Mouse (Mus musculus) urinary bladder, adult 2 months (tissue): ENCODE results near the gene Gfra4. TPM values are rescaled to one million over a fixed set of nuclear protein-coding genes. Genes with fewer than 3 reads are reported as not detected.
"Not testable (repeated sequence)": the region's sequence is repeated elsewhere in the genome, so short reads cannot be mapped to it uniquely, and the experiment has no call there.

Experiments used
- DNase-seq: peaks from one replicate; pipeline ENCODE4 v3.0.0; 2022; ENCODE audit warnings: low spot score
- polyA plus RNA-seq: library from polyadenylated mRNA; depleted of rRNA; stranded (reverse); fragments of >200 nt; gene quantifications from 2 replicates; pipeline ENCODE4 v1.2.3, GENCODE M21; 2012

Gfra4 gene
- polyA plus RNA-seq, 1 experiment = 138 TPM

DNA sequence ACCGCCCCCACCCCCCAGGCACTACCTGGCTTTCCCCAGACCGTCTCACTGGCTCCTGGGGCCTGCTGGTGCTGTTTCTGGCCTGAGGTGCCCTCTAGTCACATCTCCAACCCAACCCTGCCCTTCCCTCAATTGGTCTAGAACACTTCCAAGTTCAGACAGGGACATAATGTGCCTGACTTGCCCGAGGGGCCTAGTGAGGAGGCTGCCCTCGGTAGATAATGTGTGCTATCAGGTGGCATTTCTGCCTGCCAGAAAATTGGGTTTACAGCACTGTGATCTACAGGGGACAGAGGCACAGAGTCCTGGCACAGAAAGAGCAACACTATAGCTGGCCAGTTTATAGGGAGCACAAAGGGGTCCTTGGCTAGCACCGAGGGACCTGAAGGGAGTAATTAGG lies 9.2 kb upstream of the Gfra4 start:
- DNase-seq = no peak

DNA sequence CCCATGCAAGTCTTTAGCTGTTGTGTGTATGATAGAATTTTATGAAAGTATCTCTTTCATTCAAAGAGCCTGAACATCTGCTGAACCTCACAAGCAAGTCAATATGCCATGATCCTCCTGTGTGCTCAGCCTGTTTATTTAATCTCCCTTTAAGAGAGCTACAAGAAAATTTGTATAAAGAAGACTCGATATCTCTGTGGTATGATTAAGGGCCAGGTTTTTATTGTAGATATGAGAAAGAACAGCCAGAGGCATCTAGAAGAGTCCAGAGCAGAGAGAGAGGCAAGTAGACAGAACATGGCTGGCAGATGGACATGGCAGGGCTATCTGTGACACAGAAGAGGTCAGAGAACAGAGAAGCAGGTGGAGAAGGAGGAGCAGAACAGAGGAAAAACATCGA lies 3.1 kb upstream of the Gfra4 start:
- DNase-seq = no peak

DNA sequence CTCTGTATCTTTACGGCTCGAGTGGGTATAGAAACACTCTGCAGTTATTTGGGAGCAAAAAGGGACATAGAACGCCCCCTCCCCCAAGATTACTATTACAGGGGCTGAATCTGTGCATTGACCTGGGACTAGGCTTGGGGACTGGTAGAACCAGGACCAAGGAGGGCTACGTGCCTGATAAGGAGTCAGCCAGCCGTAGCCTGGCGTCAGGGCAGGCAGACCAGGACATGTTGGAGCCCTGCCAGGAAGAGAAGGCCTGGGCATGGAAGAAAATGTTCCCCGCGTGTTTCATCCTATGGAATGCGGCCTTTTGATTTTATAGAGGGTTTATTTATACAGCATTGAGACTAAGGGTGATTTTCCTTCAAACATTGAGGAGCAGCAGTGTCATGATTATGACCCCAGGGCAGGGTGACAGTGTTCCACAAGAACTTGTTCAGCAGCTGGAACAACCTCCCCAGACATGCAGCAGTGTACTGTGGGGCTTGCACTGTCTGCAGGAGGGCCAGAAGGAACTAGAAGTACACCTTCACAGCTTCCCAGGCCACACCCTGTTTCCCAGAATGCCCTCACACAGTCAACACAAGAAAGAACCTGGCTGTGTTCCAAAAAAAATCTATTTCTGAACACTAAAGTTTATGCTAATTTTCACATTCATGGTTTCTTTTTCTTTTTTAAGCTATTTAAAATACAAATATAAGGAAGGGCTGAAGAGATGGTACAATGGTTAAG lies 2.3 kb upstream of the Gfra4 start:
- no peak for DNase-seq

DNA sequence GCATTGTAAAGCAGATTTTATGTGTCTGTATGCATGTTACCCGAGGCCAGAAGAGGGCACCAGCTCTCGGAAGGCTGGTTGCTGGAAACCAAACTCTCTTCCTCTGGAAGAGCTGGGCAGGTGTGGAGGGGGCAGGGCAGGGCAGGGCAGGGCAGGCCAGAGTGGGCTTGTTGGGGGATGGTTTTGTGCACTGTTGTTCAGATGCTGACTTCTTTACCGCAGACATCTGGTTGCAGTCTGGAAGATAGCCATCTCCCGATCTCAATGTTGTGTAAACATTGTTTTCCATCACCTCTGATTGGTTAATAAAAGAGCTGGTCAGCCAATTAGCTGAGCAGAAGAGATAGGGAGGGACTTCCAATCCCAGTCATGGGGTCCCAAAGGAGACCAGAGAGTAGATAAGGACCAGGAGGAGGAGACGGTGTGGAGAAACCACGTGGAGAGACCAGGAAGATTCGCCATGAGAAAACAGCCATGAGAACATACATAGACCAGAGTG lies 1.5 kb upstream of the Gfra4 start:
- no peak for DNase-seq

DNA sequence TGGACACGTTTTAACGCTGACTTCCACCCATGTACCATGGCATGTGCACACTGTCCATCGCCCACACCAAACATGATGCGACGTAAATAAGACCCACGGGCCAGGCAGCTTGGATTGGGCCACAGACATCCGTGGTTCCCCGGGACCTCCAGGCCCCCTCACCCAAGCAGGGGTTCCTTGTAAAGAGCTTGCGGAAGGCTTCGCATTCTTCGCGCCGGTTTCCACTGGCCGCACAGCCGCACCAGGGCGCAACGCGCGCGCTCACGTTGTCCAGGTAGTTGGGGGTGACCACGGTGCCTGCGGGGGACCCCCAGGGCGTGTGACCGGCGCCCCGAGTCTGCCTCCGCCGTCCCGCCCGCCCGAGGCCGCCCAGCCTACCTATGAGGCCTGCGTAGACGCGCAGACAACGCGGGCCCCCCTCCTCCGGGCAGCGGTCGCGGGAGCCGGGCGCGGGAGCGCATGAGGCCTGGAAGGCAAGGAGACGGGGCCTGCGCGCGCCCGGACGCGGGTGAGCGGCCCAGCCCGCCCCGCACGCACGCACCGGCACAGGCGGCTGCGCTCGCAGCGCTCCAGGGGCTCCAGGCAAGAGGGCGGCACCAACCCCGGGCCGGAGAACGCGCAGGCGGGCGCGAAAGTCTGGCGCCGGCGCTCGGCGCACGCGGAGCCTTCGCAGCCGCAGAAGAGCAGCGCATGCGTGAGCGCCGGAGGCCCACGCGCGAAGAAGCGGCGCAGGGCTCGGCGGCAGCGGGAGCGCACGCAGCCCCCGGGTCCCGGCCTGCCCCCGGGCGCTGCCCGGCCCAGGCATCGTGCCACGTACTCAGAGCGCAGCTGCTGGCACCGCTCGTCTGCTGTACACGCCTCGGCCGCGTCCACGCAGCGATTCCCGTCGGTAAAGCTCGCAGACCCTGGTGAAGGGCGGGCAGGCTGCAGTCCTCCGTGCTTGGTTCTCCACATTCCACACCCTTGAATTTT lies 1.7 kb downstream of the Gfra4 start:
- no peak for DNase-seq

DNA sequence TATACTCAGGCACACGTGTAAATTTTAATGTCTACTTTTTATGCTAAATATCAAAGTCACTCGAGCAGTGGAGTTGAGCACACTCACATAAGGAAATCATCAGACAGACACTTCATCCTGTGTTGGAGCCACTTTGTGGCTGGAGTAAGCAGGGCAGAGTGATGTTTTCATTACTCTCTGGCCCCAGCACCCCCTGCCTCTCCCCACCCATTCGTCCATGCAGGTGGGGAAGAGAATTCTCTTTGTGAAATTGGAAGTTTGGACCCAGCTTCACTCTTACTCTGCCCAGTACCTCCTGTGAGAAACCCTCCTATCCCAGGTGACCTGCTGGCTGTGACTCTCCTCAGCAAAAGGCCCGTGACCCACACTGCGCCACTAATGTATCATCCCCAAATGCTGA lies 4.2 kb downstream of the Gfra4 start:
- DNase-seq = no peak

DNA sequence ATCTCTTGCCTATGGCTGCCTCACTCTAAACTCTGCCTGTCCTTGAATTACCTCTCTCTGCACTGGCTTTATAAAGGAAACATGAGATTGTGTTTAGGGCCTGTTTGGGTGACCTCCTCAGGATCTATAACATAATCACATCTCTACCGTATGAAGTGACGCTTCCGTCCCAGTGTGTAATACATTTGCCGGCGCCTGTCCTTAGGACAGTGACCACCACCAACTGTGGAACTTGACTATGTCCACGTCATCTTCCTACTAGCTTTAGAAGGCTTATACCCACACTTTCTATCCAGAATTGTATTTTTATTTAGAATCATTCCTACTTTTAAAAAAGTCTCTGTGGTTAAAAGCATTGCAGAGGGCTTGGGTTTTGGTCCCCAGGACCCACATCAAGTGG lies 4.7 kb downstream of the Gfra4 start:
- DNase-seq = no peak

DNA sequence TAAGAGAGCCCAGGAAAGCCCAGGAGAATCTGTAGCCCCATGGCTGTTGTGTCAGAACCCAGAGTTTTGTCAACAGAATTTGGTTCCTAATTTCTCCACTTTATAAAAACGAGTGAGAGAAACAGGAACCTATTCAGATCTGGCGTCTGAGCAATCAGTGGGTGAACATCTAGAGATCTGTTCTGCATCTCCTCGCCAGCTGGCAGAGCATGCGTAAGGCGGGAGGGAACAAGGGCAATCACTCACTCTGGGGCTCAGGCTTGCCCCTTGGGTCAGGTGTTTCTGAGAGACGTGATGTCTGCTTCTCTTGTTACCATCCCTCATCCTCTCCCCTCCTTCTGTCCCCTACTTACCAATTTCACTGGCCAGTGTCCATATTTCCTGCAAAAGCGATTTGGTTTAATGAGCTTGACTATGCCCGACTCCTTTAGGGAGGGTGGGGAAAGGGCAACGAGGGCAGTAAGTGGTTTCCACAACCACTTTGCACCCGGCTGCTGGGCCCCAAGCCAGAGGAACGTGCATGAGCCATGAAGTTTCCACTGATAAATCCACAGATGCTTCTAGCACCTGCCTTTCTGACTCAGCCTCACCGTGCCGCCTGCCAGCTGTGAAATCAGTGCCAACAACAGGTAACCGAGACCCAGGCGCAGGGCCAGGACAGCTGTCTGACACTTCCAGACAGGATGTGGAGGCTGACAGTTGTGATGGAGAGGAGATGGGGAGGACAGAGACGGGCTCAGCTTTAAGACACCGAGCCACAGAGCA lies 5.5 kb downstream of the Gfra4 start:
- no peak for DNase-seq

DNA sequence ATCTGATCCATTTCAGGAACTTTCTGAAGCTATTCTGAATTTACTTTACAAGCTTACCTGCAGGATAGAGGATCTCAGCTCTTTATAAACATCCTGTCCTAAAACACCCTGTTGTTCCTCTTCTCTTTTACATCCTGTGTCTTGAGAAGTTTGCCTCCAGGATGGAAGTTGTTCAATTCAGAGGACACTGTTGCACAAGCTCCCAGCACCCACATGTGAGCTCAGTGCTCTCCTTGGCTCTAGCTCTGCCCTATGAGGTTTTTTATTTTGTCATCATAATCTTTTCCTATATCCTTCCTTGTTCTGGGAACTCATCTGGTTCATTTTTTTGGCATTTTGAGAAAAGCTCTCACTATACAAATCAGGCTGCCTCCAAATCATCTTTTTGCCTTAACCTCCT lies 6.1 kb downstream of the Gfra4 start:
- no peak for DNase-seq

DNA sequence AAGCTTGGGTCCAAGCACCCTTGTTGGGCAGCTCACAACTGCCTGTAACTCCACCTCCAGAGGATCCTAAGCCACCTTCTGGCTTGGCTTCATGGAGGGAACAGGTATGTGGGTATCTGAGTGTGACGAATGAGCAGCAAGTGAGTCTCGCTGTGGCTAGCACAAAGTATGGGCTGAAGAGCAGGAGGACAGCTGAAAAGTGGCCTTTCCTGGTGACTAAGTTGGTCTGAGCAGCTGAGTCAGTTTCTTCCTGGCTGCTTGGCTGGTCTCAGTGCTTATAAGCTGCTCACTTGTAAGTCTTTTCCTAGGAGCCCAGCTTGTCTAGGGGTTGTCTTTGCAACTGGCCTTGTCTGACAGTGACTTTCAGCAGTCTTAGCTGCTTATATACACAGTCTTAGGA lies 6.5 kb downstream of the Gfra4 start:
- no peak for DNase-seq

DNA sequence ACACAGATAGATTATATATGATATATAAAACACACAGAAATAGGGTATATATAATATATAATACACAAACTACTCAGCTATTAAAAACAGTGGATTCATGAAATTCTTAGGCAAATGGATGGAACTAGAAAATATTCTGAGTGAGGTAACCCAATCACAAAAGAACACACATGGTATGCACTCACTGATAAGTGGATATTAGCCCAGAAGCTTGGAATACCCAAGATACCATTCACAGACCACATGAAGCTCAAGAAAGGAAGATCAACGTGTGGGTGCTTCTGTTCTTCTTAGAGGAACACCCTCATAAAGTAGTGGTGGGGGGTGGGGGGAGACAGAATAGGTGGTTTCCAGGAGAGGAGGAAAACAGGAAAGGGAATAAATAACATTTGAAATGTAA lies 11.5 kb downstream of the Gfra4 start:
- not testable (repeated sequence) for DNase-seq

DNA sequence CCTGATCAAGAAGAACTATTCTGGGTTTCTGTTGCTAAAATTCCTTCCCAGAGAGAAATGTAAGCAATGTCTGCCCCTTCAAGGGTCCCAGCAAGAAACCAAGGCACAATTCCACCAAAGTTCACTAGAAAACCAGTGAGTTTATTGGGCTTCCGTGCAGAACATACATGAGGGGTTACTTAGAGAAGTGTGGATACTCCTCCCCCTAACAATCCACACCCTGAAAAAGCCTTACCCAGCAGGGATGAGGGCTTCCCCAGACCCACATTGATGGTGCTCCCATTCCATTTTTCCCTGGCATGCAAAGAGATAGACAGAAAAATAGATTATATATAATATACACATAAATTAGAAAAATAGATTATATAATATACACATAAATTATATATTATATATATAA lies 11.9 kb downstream of the Gfra4 start:
- no peak for DNase-seq

DNA sequence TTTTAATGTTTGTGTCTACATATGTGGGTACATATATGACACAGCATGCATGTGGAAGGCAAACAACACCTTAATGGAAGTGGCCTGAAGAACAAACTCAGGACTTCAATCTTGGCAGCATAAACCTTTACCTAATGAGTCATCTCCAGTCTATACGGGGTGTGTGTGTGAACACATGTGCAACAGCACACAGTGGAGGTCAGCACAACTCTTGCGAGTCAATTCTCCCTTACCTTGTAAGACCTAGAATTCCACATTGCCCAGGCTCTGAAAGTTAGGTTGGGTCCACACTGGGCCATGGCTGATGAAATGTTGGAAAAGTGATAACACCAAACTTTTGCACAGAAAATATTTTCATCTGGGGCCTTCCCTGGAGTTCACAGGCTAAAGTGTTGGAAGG lies 12.3 kb downstream of the Gfra4 start:
- no peak for DNase-seq

DNA sequence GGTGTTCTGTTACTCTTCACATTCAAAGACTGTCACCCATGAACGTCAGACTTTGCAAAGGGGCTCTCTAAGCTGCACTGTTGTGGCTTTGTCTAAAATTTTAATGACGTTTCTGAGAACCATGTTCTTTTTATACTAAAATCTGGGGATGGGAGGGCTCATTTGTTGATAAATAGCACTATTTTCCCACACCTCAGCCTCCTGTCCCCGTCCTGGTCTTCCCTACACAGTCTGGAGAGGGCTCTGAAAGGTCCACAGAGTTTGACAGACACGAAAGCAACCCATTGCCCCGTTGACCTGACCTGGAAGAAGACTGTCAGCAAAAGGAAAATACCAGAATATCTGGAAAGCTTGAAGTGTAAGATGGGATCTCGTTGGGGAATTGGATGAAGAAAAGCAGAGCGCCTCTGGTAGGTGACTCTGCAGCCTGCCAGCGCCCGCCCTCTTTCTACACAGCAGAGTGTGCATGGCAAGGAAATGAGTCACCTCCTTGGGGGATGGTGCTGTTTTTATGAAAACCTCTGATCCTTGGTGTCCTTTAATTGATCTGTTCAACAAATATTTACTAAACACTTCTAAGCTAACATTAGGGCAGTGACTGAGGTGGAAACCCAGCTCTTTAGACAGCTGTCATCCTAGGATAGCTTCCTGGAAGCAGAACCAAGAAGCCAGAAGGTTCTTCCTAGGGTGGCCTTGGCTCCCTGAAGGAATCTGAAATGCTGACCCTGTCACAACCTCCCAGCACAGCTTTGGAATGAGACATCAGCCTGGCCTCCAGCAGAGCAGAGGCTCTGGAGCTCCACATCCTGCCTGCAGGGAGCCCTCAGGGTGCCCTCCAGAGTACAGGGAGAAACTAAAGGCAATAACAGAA lies 13.6 kb downstream of the Gfra4 start:
- DNase-seq = no peak

DNA sequence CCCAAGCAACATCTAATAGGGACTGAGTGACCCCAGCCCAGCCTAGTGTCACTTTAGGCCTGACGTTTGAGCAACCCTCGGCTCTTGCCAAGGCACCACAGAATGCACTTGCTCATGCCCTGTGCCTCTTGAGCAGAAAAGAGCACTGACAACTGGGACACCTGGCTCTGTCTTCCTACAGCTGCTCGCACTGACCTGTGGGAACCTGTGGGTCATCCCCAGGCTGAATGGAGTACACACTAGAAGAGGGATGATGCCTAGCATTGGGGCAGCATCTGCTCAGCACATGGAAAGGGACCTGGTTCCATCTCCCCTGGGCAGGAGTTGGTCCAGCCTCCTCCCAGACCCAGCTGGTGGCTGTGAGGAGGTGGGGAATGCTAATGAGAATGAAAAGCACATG lies 15.9 kb downstream of the Gfra4 start:
- no peak for DNase-seq

DNA sequence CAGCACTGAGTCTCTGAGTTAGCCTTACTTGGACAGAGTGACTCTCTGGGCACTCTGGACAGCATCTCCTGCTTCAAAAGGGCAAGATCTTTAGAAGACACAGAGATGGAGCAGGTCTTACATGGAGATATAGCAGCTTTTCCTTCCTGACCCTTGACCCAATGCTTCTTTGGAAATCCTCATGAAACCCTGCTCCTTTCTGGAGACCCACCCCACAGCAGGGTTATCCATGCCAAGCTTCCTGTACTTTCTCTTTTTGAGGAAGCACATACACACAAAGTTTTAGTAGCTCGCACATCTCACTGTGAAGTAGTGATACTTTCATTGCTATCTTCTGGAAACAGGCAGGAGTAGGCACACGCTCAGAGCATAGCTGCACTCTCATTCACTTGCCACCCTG lies 17.7 kb downstream of the Gfra4 start:
- DNase-seq = no peak

DNA sequence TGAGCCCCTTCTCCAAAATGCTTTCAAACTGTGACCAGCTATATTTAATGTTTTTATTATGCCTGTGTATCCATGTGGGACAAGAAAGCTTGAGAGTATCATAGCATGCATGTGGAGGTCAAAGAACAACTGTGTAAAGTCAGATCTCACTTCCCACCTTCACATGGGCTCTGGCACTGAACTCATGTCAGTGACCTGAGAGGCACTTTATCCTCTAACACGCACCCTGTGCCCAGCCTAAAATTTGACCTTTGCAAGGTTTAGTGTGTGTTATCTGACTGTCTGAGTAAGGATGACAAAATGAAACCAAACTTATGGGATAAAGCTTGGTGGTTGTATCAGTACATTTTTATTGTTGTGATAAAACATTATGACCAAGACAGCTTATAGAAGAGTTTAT lies 32.3 kb downstream of the Gfra4 start:
- DNase-seq = no peak

DNA sequence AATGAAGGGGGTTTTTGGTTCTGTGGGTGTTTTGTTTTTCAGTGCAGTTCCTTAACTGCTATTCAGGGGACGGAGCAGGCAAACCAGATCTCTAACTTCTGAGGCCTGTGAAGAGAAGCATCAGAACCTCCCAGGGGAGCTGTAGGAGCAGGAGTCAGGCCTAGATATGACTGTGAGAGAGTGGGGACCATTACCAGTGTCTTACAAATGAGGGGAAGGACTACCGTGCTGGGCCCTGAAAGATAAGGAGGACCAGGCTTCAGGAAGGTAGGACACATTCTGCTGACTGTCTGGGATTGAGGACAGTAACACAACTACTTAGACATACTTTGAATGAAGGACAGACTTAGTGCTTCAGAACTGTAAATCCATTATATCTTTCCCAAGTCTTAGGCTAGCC lies 33.8 kb downstream of the Gfra4 start:
- no peak for DNase-seq

DNA sequence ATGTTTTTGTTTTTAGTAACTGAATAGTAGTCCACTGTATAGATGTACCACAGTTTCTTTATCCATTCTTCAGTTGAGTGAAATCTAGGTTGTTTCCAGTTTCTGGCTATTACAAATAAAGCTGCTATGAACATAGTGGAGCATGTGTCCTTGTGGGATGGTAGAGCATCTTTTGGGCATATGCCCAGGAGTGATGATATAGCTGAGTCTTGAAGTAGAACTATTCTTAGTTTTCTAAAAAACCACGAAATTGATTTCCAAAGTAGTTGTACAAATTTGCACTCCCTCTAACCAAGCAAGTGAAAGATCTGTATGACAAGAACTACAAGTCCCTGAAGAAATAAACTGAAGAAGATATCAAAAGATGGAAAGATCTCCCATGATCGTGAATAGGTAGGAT lies 50.1 kb downstream of the Gfra4 start:
- no peak for DNase-seq
